Mouse (Mus musculus) liver, postnatal 0 days (tissue): ENCODE results near the gene Ffar2.

ENCODE experiments used
- CTCF ChIP-seq: sonication (generic); IDR thresholded peaks from 2 replicates; pipeline ENCODE4 v1.5.1; 2016; ENCODE audit warnings: antibody characterized with exemption, low read depth
- EP300 ChIP-seq: IDR thresholded peaks from 2 replicates; pipeline ENCODE4 v1.6.1; 2016; ENCODE audit warnings: antibody characterized with exemption, low read depth, mild to moderate bottlenecking

GRCm38 (mm10) chr7:30851421-30851820, 27.8 kb upstream of the Ffar2 start:
- TF ChIP-seq CTCF (no peak), EP300 (no peak)
